Mouse (Mus musculus) testis, adult 2 months (tissue): ENCODE measurements around the gene Habp2.

Source experiments
- CTCF ChIP-seq: fragments of 200-500 bp; IDR thresholded peaks from 2 replicates; pipeline ENCODE4 v1.5.1; 2012; ENCODE audit warnings: low read depth, mild to moderate bottlenecking, inconsistent platforms, low read length, moderate library complexity; ENCODE audit not compliant: control insufficient read depth, insufficient read depth, insufficient replicate concordance
- POLR2A ChIP-seq: fragments of 200-500 bp; IDR thresholded peaks from 2 replicates; pipeline ENCODE4 v1.6.1; 2012; ENCODE audit warnings: low read depth, mild to moderate bottlenecking, inconsistent platforms, low read length, moderate library complexity; ENCODE audit not compliant: control insufficient read depth

- no peak for TF ChIP-seq CTCF
- no peak for TF ChIP-seq POLR2A
Measured at GRCm38 (mm10) chr19:56367778-56368177, 80.8 kb downstream of the Habp2 start.
